Mouse (Mus musculus): ENCODE measurements around the gene Ankrd34a.
A peak's percentile ranks its signal among the peaks of the same experiment; 100 is the strongest.

The Ankrd34a gene

DNA sequence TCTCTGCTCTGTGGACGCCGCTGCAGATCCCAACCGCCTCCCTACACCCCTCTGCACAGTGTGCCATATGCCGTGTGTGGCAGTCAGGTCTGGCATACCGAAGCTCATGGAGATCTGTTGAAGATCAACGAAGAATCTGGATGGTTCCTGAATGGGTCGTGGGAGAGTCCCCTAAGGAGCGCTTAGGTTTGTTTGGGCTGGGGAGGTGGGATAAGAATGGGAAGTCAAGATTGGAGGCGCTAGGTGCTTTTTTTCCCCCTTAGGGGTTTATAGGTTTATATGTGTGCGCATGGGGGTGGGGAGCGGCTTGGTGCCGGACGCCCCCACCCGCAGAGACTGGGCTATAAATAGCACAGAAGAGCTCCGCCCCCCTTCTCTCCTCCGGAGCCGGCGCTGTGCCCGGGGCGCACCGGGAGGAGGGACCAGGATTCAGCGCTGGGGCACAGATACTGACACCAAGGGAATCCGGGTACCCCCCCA lies at the start of gene Ankrd34a:
TSS of gene Ankrd34a (plus strand) at position 409 of the 480 bp plus-strand sequence.
- no peak for DNase-seq (ENCODE audit: extremely low spot score, low read depth, low spot score)

DNA sequence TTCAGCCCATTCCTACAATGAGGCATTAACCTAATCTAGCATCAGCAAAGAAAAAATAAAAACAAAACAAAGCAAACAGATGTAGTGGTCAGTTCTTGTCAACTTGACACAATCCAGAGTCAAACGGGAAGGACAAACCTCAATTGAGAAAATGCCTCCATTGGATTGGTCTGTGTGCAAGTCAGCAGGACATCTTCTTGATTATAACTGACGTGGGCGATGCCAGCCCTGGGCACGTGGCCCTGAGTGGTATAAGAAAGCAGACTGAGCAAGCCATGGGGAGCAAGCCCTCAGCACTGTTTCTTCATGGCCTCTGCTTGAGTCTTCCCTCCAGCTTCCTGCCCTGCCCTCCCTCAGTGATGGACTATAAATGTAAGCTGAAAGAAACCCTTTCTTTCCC lies 49.6 kb upstream of the Ankrd34a start:
- no peak for DNase-seq (ENCODE audit: extremely low spot score, low read depth, low spot score)

- no peak for DNase-seq (ENCODE audit: extremely low spot score, low read depth, low spot score)
Measured at GRCm38 (mm10) chr3:96547389-96547960, 49.0 kb upstream of the Ankrd34a start.

DNA sequence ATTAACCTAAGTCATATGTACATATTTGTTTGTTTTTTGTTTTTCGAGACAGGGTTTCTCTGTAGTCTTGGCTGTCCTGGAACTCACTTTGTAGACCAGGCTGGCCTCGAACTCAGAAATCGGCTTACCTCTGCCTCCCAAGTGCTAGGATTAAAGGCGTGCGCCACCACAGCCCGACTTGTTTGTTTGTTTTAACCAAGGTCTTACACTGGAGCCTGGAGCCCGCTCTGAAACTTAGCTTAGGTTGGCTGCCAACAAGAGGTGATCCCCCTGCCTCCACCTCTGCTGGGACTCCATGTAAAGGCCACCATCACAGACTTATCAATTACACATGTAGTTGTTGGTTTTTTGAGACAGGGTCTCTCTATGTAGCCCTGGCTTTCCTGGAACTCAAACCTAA lies 47.6 kb upstream of the Ankrd34a start:
- no peak for DNase-seq (ENCODE audit: extremely low spot score, low read depth, low spot score)

DNA sequence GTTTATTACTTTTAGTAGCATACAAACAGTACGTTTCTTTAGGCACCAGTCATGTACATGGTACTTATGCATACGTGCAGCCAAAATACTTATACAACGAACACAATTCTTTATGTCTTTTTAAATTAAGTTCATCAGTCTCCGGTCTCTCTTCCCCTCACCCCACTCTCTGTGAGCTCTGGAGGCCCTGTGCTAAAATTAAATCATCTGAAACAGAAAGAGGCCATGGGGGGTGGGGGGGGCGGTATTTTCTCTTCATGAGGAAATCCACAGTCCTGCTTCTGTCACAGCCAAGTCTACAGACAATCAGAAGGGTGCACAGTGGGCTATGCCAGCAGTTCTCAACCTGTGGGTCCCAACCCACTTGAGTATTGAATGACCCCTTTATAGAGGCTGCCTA lies 47.1 kb upstream of the Ankrd34a start:
- DNase-seq (ENCODE audit: extremely low spot score, low read depth, low spot score) = no peak

DNA sequence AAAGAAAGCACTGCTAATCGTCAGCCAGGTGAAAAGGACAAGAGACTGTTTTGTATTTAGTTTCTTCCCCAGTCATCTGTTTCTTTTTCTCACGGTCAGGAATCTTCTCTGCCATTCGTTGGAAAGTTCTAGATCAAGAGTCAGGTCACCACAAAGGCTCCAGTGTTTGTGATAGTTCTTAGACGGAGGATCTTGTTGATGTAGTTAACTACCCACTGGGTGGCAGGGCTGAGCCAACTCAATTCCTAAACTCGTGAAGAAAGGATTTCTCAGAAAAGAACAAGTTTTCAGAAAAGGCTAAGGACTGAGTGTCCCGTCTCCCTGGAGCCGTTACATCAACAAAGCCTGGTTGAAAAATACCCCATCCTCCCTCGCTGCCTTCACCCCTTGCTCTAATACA lies 45.2 kb upstream of the Ankrd34a start:
- DNase-seq (ENCODE audit: extremely low spot score, low read depth, low spot score) = no peak

GRCm38 (mm10) chr3:96551890-96552289 lies 44.5 kb upstream of the Ankrd34a start:
- DNase-seq (ENCODE audit: extremely low spot score, low read depth, low spot score) = no peak

DNA sequence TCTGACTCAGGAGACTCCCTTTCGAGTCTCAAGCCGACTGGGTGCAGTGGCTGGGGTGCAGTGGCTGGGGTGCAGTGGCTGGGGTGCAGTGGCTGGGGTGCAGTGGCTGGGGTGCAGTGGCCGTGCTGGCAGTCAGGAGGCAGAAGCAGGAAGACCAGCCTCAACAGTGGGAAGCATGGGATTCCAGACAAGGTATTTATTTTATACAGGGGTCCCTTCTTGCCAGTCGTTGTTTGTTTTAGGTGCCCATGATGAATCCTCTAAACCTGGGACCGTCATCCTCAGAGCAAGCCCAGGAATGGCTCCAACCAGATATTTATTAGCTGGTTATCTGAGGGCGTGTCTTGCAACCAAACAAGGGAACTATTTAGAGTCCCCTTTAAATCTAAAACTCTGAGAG lies 42.8 kb upstream of the Ankrd34a start:
- DNase-seq (ENCODE audit: extremely low spot score, low read depth, low spot score) = no peak

- no peak for DNase-seq (ENCODE audit: extremely low spot score, low read depth, low spot score)
Measured at GRCm38 (mm10) chr3:96554251-96554650, 42.2 kb upstream of the Ankrd34a start.

GRCm38 (mm10) chr3:96555041-96555596 lies 41.3 kb upstream of the Ankrd34a start:
- DNase-seq (ENCODE audit: extremely low spot score, low read depth, low spot score) = no peak

DNA sequence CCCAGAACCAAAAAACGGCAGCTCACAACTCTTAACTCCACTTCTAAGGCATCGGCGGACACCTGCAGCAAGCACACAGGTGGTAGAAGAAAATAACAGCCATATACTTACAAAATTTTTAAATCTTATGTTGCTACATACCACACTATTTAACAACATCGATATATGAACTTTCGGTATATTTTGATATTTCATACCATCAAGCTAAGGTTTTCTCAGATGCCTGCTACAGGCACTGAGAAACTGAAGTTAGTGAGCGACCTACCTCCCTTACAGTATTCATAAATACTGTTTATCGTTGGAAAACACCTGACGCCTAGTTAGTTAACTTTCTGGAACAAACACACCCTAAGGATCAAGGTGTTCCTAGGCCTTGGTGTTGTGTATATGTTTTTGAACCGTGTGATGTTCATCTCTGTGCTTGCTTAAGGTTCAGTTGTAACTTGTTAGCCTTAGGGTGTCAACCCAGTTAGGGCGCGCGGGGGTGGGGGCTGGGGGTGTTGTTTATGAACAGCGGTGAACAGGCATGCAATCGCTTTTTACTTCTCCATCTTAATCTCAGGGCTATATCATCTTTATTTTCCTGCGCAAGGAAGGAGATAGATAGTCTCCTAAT lies 40.3 kb upstream of the Ankrd34a start:
- DNase-seq (ENCODE audit: extremely low spot score, low read depth, low spot score) = no peak

DNA sequence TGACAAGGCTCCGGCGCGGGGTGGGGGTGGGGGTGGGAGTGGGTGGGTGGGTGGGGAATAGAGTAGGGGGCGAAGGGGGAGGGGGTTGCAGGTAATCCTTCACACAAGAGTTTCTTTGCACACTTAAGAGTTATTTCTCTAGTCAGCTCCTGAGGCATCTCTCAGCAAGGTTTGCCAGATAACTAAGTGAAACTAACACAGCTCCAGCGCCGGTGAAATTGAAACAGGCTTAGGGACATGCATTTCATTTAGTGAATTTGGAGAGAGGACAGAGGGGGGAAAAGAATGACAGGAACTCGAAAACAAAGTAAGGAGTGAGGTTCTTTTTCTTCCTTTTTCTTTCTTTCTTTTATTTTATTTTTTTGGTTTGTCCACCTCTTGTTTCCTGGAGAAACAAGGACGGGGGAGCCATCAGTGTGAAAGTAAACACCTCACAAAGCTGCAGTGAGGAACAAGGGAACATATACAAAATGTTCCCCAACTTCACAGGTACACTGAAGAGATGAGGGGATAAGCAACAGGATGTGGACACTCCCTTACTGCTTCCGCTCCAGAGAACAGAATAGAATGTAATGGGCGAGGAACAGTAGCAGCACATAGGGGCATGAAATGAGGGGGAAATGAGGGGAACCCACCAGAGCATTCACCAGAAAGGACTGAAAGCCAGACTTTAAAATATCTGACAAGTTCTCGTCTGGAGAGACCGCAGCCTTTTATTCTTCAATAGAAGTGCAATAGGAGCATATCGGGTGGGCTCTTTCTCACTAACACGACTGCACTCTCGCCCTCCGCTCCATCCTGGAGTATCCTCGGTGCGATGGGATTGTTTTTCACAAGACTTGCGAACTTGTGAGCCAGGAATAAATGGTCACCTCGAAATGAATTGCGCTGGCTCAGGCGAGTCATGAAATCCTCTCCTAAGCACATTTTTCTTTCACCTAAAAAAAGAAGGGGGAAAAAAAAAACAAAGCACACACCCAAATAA lies 39.5 kb upstream of the Ankrd34a start:
- no peak for DNase-seq (ENCODE audit: extremely low spot score, low read depth, low spot score)

DNA sequence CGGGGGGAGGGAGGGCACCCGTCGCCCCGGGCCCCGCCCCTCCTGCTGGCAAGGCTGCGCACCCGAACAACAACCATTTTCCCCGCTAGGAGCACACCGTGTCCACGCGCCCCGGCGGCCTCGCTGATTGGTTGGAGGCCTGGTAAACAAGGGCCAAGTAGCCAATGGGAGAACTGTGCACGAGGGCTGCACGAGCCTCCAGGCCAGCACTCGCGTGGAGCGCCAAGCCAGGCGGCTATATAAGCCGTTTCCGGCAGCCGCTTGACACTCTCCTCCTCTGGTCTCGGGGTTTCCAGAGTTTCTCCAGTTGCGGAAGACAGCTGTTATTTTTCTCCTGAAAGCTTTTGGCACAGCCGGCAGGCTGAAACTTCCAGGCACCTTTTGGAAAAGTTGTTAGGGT lies 38.7 kb upstream of the Ankrd34a start, which contains the start of gene Txnip:
TSS of gene Txnip (plus strand) at position 264 of the 400 bp plus-strand sequence.
- DNase-seq (ENCODE audit: extremely low spot score, low read depth, low spot score) = peak; percentile 96

DNA sequence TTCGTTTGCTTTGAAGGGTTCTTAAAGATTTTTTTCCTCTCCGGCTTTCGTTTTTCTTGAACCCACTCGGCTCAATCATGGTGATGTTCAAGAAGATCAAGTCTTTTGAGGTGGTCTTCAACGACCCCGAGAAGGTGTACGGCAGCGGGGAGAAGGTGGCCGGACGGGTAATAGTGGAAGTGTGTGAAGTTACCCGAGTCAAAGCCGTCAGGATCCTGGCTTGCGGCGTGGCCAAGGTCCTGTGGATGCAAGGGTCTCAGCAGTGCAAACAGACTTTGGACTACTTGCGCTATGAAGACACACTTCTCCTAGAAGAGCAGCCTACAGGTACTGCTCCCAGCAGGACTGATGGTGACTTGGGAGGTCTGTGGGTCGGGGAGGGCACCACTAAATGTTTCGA lies 38.3 kb upstream of the Ankrd34a start:
- no peak for DNase-seq (ENCODE audit: extremely low spot score, low read depth, low spot score)

- no peak for DNase-seq (ENCODE audit: extremely low spot score, low read depth, low spot score)
Measured at GRCm38 (mm10) chr3:96558668-96559196, 37.7 kb upstream of the Ankrd34a start.

- no peak for DNase-seq (ENCODE audit: extremely low spot score, low read depth, low spot score)
Measured at GRCm38 (mm10) chr3:96559398-96559910, 37.0 kb upstream of the Ankrd34a start.

- no peak for DNase-seq (ENCODE audit: extremely low spot score, low read depth, low spot score)
Measured at GRCm38 (mm10) chr3:96559911-96560850, 36.3 kb upstream of the Ankrd34a start.

GRCm38 (mm10) chr3:96560881-96561668 lies 35.4 kb upstream of the Ankrd34a start:
- DNase-seq (ENCODE audit: extremely low spot score, low read depth, low spot score) = no peak
